Mouse (Mus musculus) midbrain, embryonic 14.5 days (tissue): ENCODE data around the gene Psmb5. TPM values are rescaled to one million over a fixed set of nuclear protein-coding genes. Genes with fewer than 3 reads are reported as not detected.
A peak's percentile ranks its signal among the peaks of the same experiment; 100 is the strongest.

Source experiments
- ATAC-seq: fragments of 200-750 bp; cut with Nextera tagmentation; 2 replicates; pipeline ENCODE4 v1.8.0; 2017; ENCODE audit warnings: moderate number of reproducible peaks, moderate library complexity; ENCODE audit not compliant: low FRiP score, low TSS enrichment
- DNase-seq: peaks from one replicate; pipeline ENCODE4 v3.0.0-alpha.2; 2015
- H3K27ac ChIP-seq: fragments of 300-500 bp; sonication (generic); replicated peaks from 2 replicates; pipeline ENCODE4 v1.5.1; 2014; ENCODE audit warnings: mild to moderate bottlenecking, low read depth, low read length, moderate library complexity
- H3K27me3 ChIP-seq: fragments of 300-500 bp; sonication (generic); 2 replicates; pipeline ENCODE4 v1.6.1; 2014; ENCODE audit warnings: low read length, control low read depth, mixed read lengths; ENCODE audit not compliant: control insufficient read depth, insufficient read depth
- H3K36me3 ChIP-seq: fragments of 300-500 bp; sonication (generic); 2 replicates; pipeline ENCODE4 v1.6.1; 2014; ENCODE audit warnings: low read length, control low read depth; ENCODE audit not compliant: control insufficient read depth, insufficient read depth
- H3K4me1 ChIP-seq: fragments of 300-500 bp; sonication (generic); 2 replicates; pipeline ENCODE4 v1.6.1; 2014; ENCODE audit warnings: mild to moderate bottlenecking, antibody characterized with exemption, low read length, control low read depth; ENCODE audit not compliant: control insufficient read depth, insufficient read depth
- H3K4me2 ChIP-seq: fragments of 300-500 bp; sonication (generic); 2 replicates; pipeline ENCODE4 v1.6.1; 2014; ENCODE audit warnings: mild to moderate bottlenecking, low read length, moderate library complexity
- H3K4me3 ChIP-seq: fragments of 300-500 bp; sonication (generic); replicated peaks from 2 replicates; pipeline ENCODE4 v1.5.1; 2014; ENCODE audit warnings: low read depth, low read length
- H3K9ac ChIP-seq: fragments of 300-500 bp; sonication (generic); replicated peaks from 2 replicates; pipeline ENCODE4 v1.6.1; 2014; ENCODE audit warnings: mild to moderate bottlenecking, low read length, moderate library complexity
- H3K9me3 ChIP-seq: fragments of 300-500 bp; sonication (generic); 2 replicates; pipeline ENCODE4 v1.6.1; 2016; ENCODE audit warnings: low read length, control low read depth, mixed read lengths; ENCODE audit not compliant: control insufficient read depth
- whole genome bisulfite sequencing: fragments of 180-500 bp; shearing (Covaris S2); extraction: QIAGEN DNeasy Blood & Tissue Kit; methylation state at CpG from one replicate; pipeline ENCODE4 v1.1.7; 2014; 5-methylcytosine and 5-hydroxymethylcytosine counted together
- polyA plus RNA-seq: library from polyadenylated mRNA; unstranded; fragments of >200 nt; fragmentation: Nextera tagmentation; extraction: Ambion mirVana; gene quantifications from 2 replicates; pipeline ENCODE4 v1.2.1, GENCODE M21; 2014

Gene Psmb5
- polyA plus RNA-seq, 1 experiment from 2014 or later, result 409 TPM

DNA sequence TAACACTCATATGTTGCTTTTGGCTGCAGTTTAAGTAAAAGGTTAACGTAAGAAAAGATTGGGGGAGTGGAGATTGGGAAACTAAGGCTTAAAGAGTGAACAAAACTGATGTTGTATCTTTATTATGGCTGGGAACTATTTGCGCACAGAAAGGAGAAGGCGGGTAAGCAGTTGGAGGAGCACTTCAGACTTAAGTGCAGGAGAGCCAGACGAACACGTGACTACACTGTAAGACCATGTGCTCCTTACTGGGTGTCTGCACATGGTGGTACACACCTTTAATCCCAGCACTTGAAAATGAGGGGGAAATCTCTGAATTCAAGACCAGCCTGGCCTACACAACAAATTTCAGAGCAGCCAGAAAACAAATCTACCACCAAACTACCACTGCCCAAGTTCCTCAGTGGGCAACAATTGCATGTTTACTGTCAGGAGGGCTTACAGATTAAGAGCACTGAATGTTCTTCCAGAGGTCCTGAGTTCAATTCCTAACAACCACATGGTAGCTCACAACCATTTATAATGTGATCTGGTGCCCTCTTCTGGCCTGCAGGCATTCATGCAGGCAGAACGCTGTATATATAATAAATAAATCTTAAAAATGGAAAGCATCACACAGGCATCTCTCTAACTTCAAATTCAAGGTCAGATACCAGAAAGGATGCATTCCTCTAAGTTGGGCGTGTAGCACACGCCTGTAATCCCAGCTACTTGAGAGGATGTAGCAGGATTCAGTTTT lies 29.2 kb upstream of the Psmb5 start:
- Histone ChIP-seq H3K4me3 (no peak overlapping the region), H3K9ac (no peak overlapping the region), H3K36me3 (peaks cover 88% of the 10 kb centered on the region), H3K27me3 (no peaks in the 10 kb centered on the region), H3K27ac (no peak overlapping the region), H3K4me1 (peaks cover 30% of the 10 kb centered on the region), H3K9me3 (no peaks in the 10 kb centered on the region), H3K4me2 (no peak overlapping the region)
- 95% methylated on average over 8 of the region's 8 CpGs for WGBS
- DNase-seq, result no peak
- ATAC-seq, result no peak

DNA sequence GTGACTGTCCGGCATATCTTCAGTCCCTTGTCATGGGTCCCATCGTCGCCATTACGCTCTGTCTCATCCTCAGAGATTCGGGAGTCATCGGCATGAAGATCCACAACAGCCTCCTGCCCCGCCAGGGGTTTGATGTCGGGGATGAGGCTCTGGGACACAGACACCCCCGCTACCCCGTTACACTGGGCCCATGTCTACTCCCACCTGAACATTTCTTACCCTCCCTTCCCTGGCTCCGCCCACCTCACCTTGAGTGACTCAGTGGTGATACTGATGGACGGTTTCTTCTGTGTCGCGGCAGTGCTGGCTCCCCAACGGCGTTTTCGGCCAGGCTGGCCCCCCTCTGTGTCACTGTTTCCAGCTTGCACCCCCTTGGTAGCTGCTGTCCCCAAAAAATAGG lies 28.6 kb upstream of the Psmb5 start:
- peaks cover 90% of the 10 kb centered on the region for H3K36me3 ChIP-seq
- DNase-seq, result no peak
- H3K4me1 ChIP-seq, result peaks cover 24% of the 10 kb centered on the region
- no peak overlapping the region for H3K4me3 ChIP-seq
- ATAC-seq, result no peak
- no peak overlapping the region for H3K9ac ChIP-seq
- no peak overlapping the region for H3K27ac ChIP-seq
- no peaks in the 10 kb centered on the region for H3K27me3 ChIP-seq
- no peak overlapping the region for H3K4me2 ChIP-seq
- no peaks in the 10 kb centered on the region for H3K9me3 ChIP-seq
- 95% methylated on average over 17 of the region's 17 CpGs for WGBS

DNA sequence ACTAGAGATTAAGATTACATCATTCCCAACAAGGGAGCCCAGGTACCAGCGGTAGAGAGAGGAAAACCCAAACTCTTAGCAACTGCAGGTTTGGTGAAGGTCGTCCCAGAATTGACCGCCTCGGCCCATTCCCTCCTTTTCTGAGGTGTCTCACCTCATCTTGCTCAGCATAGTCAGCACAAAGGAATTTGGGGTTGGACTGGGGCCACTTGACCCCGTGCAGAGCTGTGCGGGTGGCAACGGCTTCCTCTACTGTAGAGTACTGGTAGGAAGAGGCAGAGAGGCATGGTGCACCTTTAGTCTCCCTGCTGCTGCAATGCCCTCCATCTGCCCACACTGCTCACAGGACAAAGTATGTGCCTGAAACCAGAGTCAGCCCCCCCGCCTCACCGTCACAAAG lies 26.5 kb upstream of the Psmb5 start:
- Histone ChIP-seq H3K27ac (no peak overlapping the region), H3K4me3 (no peak overlapping the region), H3K9ac (no peak overlapping the region), H3K9me3 (no peaks in the 10 kb centered on the region), H3K36me3 (peaks cover 73% of the 10 kb centered on the region), H3K4me1 (peaks cover 21% of the 10 kb centered on the region), H3K27me3 (no peaks in the 10 kb centered on the region), H3K4me2 (no peak overlapping the region)
- WGBS, result 95% methylated on average over 9 of the region's 9 CpGs
- ATAC-seq (no peak), DNase-seq (no peak)

DNA sequence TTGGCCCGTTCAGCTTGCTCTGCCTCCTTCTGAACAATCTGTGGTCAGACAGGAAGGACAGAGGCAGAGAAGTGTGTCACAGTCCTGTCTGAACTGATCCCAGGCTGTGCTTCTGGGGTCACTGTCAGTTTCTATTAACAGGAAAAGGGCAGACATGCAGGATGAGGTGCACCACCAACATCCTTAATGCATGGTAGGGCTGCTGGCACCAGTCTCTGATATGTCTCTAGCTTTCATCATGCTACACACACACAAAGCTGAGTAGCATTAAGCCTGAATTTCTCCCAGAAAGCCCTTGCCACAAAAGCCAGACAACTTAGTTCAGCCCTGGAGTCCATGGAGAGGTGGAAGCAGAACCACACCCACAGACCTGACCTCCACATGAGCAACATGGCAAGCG lies 25.2 kb upstream of the Psmb5 start:
- WGBS, result 77% methylated on average over 2 of the region's 2 CpGs
- Histone ChIP-seq H3K4me1 (peaks cover 15% of the 10 kb centered on the region), H3K4me3 (no peak overlapping the region), H3K27me3 (no peaks in the 10 kb centered on the region), H3K9ac (no peak overlapping the region), H3K9me3 (no peaks in the 10 kb centered on the region), H3K27ac (no peak overlapping the region), H3K4me2 (no peak overlapping the region), H3K36me3 (peaks cover 75% of the 10 kb centered on the region)
- DNase-seq (no peak), ATAC-seq (no peak)

DNA sequence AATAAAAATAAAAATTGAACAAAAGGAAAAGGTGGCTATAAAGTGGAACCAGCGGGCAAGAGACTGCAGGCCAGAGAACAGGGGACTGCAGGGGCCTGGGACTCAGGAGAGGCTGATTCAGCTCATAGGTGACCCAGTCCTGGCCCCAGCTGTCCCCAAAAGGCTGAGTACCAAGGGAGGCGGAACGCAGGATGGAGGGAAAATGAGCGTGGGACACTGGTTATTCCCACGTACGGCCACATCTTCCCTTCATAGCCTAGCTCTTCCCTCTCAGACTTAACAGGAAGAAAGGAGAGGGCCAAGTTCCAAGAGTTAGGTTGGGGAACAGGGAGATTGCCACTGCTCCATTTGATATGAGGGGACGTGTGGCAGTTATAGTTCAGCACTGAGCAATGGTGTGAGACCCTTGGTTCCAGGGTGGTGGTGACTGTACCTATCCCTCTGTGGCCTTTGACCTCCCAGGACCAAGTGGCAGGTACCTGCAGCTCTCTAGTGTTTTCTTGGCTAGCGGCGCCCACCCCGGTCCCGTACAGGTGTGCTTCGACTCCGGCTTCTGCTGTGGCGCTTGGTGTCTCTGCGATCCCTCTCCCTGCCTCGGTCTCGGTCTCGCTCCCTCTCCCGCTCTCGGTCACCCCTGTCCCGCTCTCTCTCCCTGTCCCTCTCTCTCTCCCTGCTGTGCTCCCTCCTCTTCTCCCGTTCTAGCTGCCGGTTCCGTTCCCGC lies 24.6 kb upstream of the Psmb5 start:
- H3K4me1 ChIP-seq, result peaks cover 13% of the 10 kb centered on the region
- no peaks in the 10 kb centered on the region for H3K9me3 ChIP-seq
- DNase-seq (no peak), ATAC-seq (no peak)
- no peak overlapping the region for H3K9ac ChIP-seq
- H3K4me3 ChIP-seq, result no peak overlapping the region
- H3K4me2 ChIP-seq, result peak overlapping the region; percentile 93; the same call in 1 of the 2 replicates
- WGBS, result 75% methylated on average over 25 of the region's 25 CpGs
- peaks cover 74% of the 10 kb centered on the region for H3K36me3 ChIP-seq
- H3K27ac ChIP-seq, result 0 out of 2 replicates have a peak overlapping the region, but pooled peaks have one; percentile 8
- H3K27me3 ChIP-seq, result no peaks in the 10 kb centered on the region

DNA sequence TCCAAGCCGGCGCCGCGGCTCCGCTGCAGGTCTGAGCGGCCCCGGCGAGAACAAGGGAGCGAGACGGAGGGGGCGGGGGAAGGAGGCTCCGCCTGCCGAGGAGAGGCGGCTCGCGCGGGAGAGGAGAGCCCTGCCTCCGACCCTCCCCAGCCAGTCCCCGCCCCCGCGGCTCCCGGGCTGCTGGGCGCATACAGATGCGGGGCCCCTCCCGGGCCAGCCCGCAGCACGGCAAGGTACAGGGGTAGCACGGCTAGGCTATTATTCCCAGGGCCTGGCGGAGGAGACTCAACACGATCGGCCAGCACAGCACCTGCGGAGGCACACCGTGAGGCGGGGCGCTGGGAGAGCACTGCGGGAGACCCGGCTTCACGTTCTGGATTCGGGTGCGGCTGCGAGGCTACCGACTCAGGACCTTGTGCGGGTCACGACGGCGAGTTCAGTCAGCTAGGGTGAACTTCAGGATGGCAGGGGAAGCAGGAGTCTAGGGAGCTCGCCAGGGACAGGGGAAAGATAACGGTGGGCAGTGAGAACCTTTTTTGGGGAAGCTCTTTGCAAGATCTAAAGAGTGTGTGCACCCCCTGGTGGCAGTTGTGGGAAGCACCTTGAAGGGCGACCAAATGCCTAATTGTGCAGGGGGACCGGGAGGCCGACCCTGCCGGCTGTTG lies 23.6 kb upstream of the Psmb5 start, which contains the start of gene Cdh24:
Cdh24 (minus strand) TSS at position 60 of the 665 bp plus-strand sequence.
- Histone ChIP-seq H3K9me3 (no peaks in the 10 kb centered on the region), H3K9ac (peak within 1 kb of the TSS; percentile 96), H3K4me1 (peaks cover 13% of the 10 kb centered on the region), H3K4me3 (peak within 1 kb of the TSS; percentile 80), H3K27ac (peak within 1 kb of the TSS; percentile 90), H3K36me3 (peaks cover 74% of the 10 kb centered on the region), H3K27me3 (no peaks in the 10 kb centered on the region), H3K4me2 (peak within 1 kb of the TSS; percentile 93)
- ATAC-seq (peak; percentile 93), DNase-seq (peak; percentile 96)
- 1% methylated on average over 50 of the region's 52 CpGs for whole genome bisulfite sequencing

DNA sequence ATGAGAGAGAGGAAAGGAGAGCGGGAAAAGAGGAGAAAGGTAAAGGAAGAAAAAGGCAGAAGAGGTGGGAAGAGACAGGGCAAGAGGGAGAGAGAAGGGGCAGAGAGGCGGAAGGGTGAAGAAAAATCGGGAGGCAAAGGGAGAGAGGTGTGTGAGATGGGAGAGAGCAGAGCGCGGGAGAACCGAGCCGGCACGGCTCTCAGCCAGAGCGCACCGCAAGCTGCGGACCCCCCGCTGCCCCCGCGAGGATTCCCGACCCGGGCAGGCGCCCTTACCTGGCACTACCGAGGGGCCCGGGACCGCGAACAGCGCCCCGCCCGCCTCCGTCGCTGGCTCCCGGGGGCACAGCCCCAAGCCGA lies 23.1 kb upstream of the Psmb5 start, which contains the start of gene Gm17606:
Gm17606 (plus strand) TSS at position 7 of the 359 bp plus-strand sequence.
- WGBS, result under 1% methylated on average over 28 of the region's 28 CpGs
- Histone ChIP-seq H3K9ac (peak within 1 kb of the TSS; percentile 96), H3K36me3 (peaks cover 74% of the 10 kb centered on the region), H3K4me1 (peaks cover 13% of the 10 kb centered on the region), H3K27me3 (no peaks in the 10 kb centered on the region), H3K4me3 (peak within 1 kb of the TSS; percentile 80), H3K4me2 (peak within 1 kb of the TSS; percentile 93), H3K27ac (peak within 1 kb of the TSS; percentile 90), H3K9me3 (no peaks in the 10 kb centered on the region)
- no peak for DNase-seq
- no peak; the same call in 1 of the 2 replicates for ATAC-seq

DNA sequence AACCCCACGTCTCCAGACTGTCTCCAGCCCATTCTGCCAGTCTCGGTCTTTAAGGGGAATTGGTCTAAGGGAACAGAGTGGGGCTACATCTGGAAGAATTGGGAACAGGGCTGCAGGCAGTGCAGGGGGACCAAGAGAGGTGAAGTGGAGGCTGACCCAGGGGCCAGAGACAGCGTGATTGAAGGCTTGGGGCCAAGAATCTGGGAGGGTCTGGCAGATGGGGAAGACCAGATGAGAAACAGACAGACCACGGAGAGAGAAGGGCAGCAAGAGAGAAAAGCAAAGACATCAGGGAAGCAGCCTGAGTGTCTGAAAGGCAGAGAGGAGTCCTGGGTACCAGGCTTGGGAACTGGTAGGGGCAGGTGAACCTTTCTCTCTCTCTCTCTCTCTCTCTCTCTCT lies 22.3 kb upstream of the Psmb5 start:
- Histone ChIP-seq H3K9me3 (no peaks in the 10 kb centered on the region), H3K4me2 (peak overlapping the region; percentile 93), H3K4me1 (peaks cover 13% of the 10 kb centered on the region), H3K4me3 (peak overlapping the region; percentile 80), H3K27ac (no peak overlapping the region), H3K36me3 (peaks cover 70% of the 10 kb centered on the region), H3K27me3 (no peaks in the 10 kb centered on the region), H3K9ac (peak overlapping the region; percentile 56)
- WGBS, result 13% methylated on average over 4 of the region's 4 CpGs
- ATAC-seq, result no peak
- no peak for DNase-seq
